Mouse (Mus musculus) gastrocnemius, postnatal 14 days (tissue): ENCODE results near the gene Tmem8b. TPM values are rescaled to one million over a fixed set of nuclear protein-coding genes. Genes with fewer than 3 reads are reported as not detected.

Experiments
- DNase-seq: peaks from one replicate; pipeline ENCODE4 v3.0.0; 2021; ENCODE audit warnings: mixed read lengths
- intact Hi-C: fragments of 180-260 bp; cut with DNase I; formaldehyde crosslinking; loops from one replicate; pipeline ENCODE4 v1.15.1; 2025; ENCODE audit warnings: low total_unique reads
- total RNA-seq, 2 experiments: library from RNA; stranded (reverse); gene quantifications; 2 replicates each; pipeline ENCODE4 v1.2.3; 2021

Gene Tmem8b
- total RNA-seq, 2 experiments from 2014 or later = 8.2 to 9.7 TPM

DNA sequence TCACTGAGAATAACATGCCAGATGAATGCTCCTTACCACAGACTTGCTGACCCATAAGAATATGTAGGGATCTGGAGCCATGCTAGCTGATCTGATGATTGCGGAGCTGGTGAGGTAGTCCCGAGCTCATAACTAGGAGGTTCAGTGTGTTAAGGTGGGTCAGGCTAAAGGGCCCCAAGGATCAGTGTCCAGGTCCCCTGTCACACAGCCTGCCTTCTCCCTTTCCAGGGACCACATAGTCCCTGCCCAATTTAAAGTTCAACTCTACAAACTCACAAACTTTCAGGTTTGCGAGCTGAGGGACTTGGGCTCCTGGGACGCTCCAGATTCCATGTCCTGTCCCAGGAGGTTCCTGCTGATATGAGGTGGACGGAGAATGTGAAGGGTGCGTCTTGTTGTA, 31.9 kb downstream of the Tmem8b start, which contains the start of gene Olfr70:
TSS of gene Olfr70 (minus strand) at position 101 of the 400 bp plus-strand sequence.
- intact Hi-C loops = no loop called here
- no peak for DNase-seq

DNA sequence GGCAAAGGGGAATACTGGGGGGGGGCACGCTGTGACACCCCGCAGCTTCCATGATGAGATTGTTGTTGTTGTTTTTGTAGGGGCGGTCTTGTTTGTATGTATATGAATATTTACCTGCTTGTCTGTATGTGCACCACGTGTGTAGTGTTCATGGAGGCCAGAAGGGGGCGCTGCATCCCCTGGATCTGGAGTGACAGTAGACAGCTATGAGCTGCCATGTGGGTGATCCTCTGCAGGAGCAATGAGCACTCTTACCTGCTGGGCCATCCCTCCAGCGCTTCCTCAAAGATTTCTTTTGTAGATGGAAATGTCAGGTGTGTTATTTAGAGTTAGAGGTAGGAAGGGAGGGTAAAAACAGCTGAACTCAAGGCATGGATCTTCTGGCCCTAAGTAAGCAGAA, 34.7 kb downstream of the Tmem8b start:
- DNase-seq = no peak
- intact Hi-C loops = no loop called here

DNA sequence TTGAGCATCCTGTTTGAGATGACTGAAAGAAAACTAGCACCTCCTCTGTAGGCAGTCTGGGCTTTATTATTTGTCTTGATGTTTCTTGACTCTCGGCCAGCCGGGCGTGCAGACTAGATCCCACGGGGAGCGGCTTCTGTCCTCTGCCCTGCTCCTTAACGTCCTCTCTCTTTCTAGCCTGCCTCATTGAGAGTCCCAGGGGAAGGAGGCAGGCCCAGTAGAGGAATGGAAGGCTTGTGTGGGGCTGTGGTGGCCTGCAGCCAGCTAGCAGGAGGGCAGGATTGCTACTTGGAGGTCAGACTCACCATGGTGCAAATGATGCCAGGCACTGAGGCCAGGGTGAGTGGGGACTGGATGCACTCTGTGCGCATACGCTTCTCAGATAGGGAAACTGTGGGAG, 35.1 kb downstream of the Tmem8b start:
- DNase-seq = no peak
- intact Hi-C loops = no loop called here

DNA sequence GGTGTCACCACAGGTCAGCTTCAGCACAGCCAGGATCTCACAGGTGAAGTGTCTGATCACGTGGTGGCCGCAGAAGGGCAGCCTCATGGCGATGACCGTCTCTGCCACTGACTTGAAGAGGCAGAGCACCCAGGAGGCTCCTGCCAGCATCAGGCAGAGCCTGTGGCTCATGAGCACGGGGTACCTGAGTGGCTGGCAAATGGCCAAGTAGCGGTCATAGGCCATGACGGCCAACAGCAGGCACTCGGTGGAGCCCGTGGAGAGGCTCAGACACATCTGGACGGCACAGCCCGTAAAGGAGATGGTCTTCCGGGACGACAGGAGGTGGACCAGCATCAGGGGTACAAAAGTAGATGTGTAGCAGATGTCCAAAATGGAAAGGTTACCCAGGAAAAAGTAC, 37.2 kb downstream of the Tmem8b start:
- no peak for DNase-seq
- intact Hi-C loops = no loop called here

DNA sequence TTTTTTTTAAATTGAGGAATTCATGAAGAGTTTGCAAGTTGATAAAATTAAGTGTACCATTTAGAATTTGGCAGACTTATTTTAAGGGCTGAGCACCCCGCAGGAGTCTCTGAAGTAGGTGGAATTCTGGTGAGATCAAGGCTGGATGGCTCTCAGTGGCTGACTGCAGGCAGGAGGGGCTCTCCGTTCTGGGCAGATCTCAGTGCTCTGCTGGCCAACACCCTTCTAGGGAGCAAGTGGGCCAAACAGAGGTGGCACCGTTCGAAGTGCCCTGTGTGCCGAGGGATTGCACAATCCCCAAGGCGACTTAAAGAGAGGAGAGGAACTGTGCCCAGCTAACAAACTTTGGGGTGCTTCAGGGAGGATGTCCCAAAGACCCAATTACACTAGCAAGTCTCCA, 41.1 kb downstream of the Tmem8b start, which contains the start of gene Olfr71:
TSS of gene Olfr71 (minus strand) at position 387 of the 400 bp plus-strand sequence.
- intact Hi-C loops = loop anchor here (2.0 to 5.0 kb wide), 2 partner anchors 38 to 79 kb away; partner anchors contain the start of gene Npr2
- no peak for DNase-seq

DNA sequence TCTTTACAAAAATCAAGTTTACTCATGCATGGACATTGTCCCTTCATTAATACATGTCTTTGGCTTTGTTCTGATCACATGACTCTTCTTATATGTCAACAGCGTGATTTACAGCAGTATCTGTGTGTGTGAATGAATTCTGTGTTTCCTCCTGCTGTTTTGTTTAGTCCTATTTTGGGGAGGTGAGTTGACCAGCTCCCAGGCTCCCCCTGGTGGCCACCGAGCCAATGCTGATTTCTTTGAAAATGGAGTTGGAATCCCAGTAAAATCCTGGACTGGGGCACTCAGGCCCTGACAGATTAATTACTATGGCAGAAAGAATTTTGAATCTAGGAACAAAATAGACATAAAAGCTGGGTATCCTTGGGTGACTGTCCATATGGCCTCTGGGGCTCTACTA, 43.0 kb downstream of the Tmem8b start:
- intact Hi-C loops = loop anchor here (2.0 to 5.0 kb wide), 2 partner anchors 40 to 81 kb away; partner anchors contain the start of gene Npr2
- peak; percentile 83 for DNase-seq

DNA sequence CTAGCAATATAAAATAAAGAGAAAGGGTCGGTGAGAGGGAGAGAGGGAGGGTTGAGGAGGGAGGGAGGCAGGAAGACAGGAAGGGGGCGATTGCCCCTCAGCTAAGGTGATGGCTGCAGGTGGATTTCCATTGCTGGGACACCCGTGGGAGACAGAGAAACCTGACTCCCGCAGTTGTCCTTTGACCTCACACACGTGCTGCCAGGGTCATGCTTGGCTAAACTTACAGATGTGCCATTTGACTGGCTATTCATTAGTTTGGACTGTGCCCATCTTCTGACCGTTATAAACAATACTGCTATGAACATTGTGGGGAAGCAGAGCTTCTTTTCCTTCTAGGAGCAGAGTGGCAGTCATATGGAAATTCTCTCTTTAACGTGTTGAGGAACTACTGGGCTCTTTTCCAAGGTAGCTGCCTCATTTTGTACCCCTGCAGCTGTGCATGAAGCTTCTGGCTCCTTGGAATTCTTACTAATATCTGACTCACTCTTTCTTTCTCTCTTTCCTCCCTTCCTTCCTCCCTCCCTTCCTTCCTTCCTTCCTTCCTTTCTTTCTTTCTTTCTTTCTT, 45.0 kb downstream of the Tmem8b start:
- intact Hi-C loops = loop anchor here (5.0 kb wide), 1 partner anchor 41 kb away; no protein-coding TSS in a partner anchor
- no peak for DNase-seq

DNA sequence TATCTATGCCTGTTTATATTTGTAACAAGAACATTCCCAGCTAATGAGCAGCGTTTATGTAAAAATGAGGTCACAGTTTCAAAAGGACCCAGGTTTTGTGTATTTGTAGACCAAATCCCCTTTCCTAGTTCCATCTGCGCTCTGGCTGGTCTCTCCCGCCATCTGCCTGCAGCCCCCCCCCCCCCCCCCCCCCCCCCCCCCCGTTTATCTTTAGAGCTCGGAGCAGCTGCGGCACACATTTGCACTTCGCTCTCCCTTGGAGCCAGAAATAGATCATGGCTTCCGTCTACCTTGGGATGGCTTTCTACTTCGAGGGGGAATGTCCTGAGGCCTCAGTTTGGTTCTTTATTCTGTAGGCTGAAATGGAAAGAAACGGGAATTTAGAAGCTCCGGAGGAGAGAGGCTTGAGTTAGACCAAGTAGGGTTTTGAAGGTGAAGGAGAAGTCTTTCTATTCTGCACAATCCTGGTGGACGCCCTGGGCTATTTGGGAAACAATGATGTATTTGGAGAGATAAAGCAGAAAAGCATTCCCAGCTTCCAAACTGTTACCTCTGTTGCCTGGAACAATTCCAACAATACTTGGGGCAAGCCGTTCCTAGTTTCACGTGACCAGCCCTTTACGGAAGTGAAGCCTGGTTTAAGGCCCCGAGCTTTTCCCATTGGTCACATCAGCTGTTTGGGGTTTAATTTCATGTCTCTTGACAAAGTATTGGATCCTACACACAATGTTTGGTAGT, 51.9 kb downstream of the Tmem8b start:
- intact Hi-C loops = no loop called here
- DNase-seq = no peak

DNA sequence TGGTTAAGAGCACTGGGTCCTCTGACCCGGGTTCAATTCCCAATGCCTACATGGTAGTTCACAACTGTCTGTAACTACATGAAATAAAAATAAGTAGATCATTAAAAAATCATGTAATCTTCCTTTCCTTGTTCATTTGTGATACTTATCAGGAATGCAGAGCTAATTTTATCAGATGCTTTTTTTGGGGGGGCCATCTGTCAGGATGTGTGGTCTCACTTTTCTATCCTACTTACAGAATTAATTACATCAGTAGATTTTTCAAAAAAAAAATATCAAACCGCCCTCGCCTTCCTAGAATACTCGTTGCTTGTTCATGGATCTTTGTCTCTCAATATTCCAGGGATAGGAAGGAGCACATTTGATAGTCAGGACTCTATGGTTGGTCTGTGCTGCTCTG, 53.4 kb downstream of the Tmem8b start:
- intact Hi-C loops = no loop called here

DNA sequence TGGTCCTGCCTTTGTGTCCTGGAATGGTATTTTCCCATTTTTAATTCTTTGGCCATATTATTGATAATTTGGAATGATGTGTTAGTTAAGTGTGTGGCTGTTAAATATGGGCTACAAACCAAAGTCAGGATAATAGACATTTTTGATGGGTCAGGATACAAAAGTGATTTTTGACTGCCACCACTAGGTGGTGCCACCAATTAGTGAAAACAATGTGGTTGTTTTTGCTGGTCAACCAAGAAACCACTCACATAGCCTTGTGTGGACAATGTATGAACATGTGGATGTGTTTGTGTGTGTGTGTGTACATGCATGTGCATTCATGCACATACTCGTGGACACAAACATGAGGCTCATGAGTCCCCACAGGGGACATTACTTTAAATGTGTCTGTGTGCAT, 56.0 kb downstream of the Tmem8b start:
- peak; percentile 53 for DNase-seq
- intact Hi-C loops = no loop called here

More for the DNA sequence above, 53.4 kb downstream of the Tmem8b start:
- DNase-seq = no peak

DNA sequence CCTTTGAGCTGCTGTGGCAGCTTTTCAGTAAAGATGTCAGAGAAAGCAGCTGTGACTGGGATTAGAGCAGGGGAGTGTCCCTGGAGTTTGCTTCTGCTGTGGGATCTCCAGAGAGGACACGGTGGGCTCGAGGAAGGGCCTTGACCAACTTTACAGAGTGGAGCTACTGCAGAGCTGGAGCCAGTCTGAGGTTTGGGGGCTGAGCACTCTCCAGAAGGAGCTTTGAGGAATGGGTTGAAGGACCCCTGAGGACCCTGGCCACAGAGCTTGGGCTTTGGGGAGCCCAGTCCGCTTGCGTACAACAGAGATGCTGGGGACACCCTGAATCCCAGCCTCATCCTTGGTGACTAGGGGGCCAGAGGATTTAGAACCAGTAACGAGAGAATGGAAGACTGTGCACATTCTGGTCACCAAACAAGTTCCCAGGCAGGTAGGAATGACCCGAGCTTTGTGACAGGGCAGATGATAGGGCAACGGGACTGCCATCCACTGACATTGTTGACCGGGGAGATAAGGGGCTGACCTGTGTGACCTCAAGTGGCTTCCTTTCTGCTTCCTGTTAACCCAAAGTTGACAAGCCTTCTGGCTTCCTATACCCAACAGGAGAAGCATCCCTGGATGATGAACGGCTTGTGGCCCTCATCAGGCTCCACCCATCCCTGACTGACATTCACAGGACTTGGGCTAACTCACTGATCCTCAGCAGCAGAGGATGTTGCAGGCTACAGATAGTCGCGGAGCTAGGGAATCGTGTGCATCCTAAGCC, 57.6 kb downstream of the Tmem8b start:
- no peak for DNase-seq
- intact Hi-C loops = no loop called here

DNA sequence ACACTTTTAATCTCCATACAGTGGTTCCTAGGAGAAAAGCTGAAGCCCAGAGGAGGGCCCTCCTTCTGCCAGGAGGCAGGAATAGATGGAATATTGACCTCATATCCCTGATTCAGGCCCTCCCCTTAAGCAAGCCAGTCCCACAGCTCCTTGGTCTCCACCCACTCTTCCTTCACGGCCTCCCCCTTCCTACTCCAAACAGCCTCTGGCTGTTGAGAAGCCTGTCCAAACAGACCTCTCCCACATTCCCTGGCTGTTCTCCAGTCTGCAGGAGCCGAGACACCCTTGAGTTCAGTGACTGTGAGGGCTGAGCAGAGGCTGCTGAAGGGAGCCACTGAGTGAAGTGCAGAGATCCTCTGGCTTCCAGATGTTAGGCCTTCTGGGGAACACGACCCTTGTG, 58.2 kb downstream of the Tmem8b start, which contains the start of gene Hrct1:
TSS of gene Hrct1 (plus strand) at position 194 of the 400 bp plus-strand sequence.
- peak; percentile 84 for DNase-seq
- intact Hi-C loops = no loop called here

DNA sequence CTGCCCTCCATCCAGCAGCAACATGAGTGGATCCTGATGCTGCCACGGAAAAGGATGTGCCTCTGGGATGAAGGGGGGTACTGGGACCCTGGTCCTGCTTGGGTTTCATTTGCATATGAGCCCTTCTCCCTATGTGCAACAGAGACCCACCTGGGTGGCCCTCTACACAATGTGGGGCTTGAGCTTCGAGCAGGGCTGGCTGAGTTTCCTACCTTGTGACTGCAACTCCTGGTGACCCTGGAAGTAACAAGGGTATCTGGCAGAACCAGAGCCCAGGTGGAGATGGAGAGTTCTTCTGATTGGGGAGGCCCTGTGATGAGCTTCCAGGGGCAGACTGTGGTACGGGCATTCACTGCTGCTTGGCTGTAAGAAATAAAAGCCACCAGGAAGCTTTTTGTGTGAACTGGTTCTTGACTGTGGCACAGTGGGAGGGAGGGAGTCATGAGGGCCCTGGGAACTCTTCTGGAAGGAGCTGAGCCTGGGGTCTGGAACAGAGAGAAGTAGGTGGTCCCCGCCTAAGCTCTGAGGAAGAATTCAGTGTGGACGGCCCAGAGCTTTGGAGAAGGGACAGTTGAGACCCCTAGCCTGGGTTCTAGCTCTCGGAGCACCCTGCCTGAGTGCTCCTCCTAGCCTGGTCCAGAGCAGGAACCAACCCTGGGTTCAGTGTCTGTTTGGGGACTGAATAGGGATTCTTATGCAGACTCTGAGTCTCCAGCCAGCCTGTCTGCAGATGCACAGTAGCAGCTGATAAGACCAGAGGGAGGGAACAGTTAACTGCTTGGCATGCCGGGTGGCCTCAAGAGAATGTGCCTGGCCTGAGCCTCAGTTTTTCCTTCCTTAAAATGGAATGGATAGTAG, 59.2 kb downstream of the Tmem8b start:
- DNase-seq = no peak
- intact Hi-C loops = no loop called here

DNA sequence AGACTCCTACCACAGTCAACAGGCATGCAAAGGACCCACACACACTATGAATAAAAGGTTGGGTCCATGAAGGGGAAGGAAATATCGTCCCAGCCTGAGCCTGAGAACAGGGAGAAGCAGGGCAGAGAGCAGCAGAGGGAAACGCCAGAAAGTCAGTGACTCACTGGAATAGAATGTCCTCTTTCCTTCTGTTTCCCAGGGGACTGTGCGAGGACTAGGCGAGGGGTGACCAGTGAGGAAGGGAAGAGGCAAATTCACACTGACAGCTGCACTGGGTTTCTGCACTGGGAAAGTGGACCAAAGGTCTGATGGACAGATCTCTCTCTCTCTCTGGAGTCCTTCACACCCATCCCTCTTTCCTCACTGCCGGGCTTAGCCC, 59.8 kb downstream of the Tmem8b start:
- peak; percentile 63 for DNase-seq
- intact Hi-C loops = no loop called here

DNA sequence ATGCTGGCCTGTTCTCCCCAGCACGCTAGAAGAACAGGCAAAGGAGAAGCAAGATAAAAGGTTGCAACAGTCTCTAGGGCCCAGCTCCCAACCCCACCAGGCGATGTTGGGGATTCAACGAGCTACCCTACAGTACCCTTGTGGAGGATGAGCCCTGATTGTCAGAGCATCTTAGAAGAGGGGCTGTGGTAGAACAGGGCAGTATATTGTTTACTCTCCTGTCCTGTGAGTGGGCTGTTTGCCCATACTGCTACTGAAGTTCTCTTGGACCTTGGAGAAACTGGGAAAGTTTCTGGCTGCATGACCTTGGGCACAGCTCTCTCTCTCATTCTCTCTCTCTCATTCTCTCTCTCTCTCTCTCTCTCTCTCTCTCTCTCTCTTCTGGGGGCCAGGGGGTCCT, 60.4 kb downstream of the Tmem8b start:
- no peak for DNase-seq
- intact Hi-C loops = no loop called here

DNA sequence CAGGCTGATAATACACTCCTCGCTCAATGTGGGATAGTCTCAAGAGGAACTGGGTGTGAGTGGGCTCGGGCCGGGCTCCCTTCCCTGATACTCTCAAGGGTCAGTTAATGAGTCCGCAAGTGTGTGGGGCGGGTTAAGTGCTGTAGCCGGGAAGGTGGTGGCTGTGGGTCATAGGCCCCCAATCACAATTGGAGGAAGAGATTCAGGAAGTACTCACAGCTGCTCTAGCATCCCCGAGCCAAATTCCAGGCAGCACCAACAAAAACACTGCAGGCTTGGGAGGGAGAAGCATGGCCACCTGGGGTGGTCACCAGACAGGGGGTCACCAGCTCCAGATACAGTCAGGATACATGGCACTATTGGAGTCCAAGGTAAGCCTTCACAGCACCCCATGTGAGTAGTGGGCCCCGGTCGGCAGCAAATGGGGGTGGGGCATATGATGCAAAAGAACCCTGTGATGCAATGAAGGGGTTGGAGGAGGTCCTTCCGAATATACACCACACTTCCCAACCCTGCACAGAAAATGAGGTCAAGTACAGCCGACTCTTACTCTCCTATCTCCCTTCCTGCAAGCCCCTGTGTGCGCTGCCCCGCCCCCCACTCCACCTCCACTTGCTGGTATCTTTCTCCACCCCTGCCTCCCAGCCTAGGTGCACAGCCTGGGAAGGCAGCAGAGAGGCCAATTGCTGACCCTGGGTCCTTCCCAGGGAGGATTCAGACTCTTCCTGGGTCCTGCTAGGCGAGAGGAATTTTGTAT, 61.2 kb downstream of the Tmem8b start, which contains the start of gene Spaar:
TSS of gene Spaar (plus strand) at position 241 of the 757 bp plus-strand sequence.
- DNase-seq = peak; percentile 69
- intact Hi-C loops = no loop called here

DNA sequence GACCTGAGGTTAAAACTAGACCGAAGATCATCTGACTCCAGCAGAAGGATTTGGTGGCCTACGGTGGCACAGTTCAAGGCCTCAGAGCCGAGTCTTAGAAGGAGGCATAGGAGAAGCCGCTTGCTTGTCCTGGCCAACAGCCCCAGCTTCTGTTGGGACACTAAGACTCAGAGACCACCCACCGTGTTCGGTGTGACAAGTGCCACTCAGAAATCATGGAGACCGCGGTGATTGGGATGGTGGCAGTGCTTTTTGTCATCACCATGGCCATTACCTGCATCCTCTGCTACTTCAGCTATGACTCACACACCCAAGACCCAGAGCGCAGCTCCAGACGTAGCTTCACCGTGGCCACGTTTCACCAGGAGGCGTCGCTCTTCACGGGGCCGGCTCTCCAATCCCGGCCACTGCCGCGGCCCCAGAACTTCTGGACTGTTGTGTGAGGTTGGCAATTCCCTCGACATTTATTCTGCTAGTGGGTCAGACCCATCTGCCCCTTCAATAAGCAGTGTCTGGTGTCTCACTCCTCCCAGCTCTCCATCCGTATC, 62.1 kb downstream of the Tmem8b start:
- DNase-seq = no peak
- intact Hi-C loops = no loop called here

DNA sequence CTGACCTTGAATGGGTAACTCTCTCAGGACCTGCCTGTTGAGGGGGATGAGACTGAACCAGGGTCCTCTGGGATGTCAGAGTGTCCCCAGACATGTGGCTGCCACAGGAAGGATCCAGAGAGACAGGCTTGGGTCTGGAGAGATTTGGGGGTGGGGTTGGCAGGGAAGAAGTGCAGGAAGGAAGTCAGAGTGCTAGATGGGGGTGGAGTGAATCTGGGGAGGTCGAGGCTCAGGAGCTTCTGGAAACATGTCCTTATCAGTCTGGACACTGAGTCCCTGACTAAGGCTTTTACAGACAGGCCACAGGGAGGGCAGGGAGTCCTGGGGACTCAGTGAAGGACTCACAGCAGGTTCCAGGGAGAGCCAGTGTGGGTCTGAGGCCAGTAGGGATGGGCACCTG, 63.4 kb downstream of the Tmem8b start:
- no peak for DNase-seq
- intact Hi-C loops = no loop called here
